In the genomic region with DNA sequence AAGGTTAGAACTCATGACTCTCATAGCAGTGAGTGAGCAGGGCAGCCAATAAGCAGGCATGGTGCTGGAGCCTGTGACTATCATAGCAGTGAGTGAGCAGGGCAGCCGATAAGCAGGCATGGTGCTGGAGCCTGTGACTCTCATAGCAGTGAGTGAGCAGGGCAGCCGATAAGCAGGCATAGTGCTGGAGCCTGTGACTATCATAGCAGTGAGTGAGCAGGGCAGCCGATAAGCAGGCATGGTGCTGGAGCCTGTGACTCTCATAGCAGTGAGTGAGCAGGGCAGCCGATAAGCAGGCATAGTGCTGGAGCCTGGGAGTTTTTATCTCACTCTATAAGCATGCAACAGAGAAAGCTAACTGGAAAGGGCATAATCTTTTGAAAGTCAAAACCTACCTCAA, we compare ENCODE assay signal across 8 mouse cellular contexts.
DNase-seq lines count a peak whose midpoint lies in the region; ATAC-seq and TF ChIP-seq lines count a peak whose summit lies in the region.
"Not testable (repeated sequence)": the region's sequence is repeated elsewhere in the genome, so short reads cannot be mapped to it uniquely, and the experiment has no call there.

No protein-coding gene starts in this region.

- intact Hi-C loops in heart, adult 2 months (cut with DNase I): not testable (repeated sequence)

- not testable (repeated sequence) for TF ChIP-seq CTCF in heart, adult 2 months (IDR thresholded peaks at IDR 0.05); heart, postnatal 0 days (IDR thresholded peaks at IDR 0.05; ENCODE audit: low read depth)

- not testable (repeated sequence) for H3K27me3 ChIP-seq in heart, adult 2 months (ENCODE audit: control insufficient read depth, insufficient read depth, low read length); heart, embryonic 12.5 days (replicated peaks); heart, embryonic 15.5 days; heart, postnatal 0 days (ENCODE audit: control insufficient read depth, insufficient read depth, low read length); liver, embryonic 11.5 days (replicated peaks; ENCODE audit: control insufficient read depth, insufficient read depth, low read length); liver, embryonic 13.5 days

- WGBS in heart, adult 2 months: 22% methylated on average over 4 of the region's 4 CpGs
- 3% methylated on average over 4 of the region's 4 CpGs for WGBS in heart, embryonic 12.5 days
- 21% methylated on average over 4 of the region's 4 CpGs for WGBS in heart, embryonic 15.5 days
- WGBS in heart, postnatal 0 days: 15% methylated on average over 4 of the region's 4 CpGs
- WGBS in liver, embryonic 11.5 days: 53% methylated on average over 4 of the region's 4 CpGs
- 49% methylated on average over 4 of the region's 4 CpGs for WGBS in liver, embryonic 13.5 days (ENCODE audit: insufficient replicate concordance)

- not testable (repeated sequence) for H3K9ac ChIP-seq in heart, adult 2 months (ENCODE audit: low read depth, low read length); heart, embryonic 12.5 days; heart, embryonic 15.5 days; heart, postnatal 0 days (replicated peaks; ENCODE audit: low read depth, low read length); liver, embryonic 11.5 days (ENCODE audit: low read depth, low read length); liver, embryonic 13.5 days

- H3K4me3 ChIP-seq in heart, adult 2 months; heart, embryonic 12.5 days; heart, embryonic 15.5 days; heart, postnatal 0 days (ENCODE audit: low read depth, low read length); liver, embryonic 11.5 days (ENCODE audit: low read depth, low read length); liver, embryonic 13.5 days (replicated peaks): not testable (repeated sequence)

- not testable (repeated sequence) for H3K36me3 ChIP-seq in heart, adult 2 months (ENCODE audit: control insufficient read depth, insufficient read depth, low read length); heart, embryonic 12.5 days; heart, embryonic 15.5 days; heart, postnatal 0 days (replicated peaks; ENCODE audit: control insufficient read depth, insufficient read depth, low read length); liver, embryonic 11.5 days (ENCODE audit: control insufficient read depth, insufficient read depth, low read length); liver, embryonic 13.5 days

- not testable (repeated sequence) for H3K4me2 ChIP-seq in heart, embryonic 12.5 days; heart, embryonic 15.5 days; heart, postnatal 0 days (ENCODE audit: low read depth, low read length); liver, embryonic 11.5 days; liver, embryonic 13.5 days

- not testable (repeated sequence) for H3K79me2 ChIP-seq in heart, adult 2 months (replicated peaks; ENCODE audit: control insufficient read depth, insufficient read depth, low read length)

- TF ChIP-seq EP300 in heart, adult 2 months (IDR thresholded peaks at IDR 0.05; ENCODE audit: insufficient read depth, low read depth, low read length); heart, postnatal 0 days (IDR thresholded peaks at IDR 0.05; ENCODE audit: low read depth): not testable (repeated sequence)

- H3K4me1 ChIP-seq in heart, adult 2 months (ENCODE audit: control insufficient read depth, insufficient read depth, low read length); heart, embryonic 12.5 days (replicated peaks); heart, embryonic 15.5 days (replicated peaks); heart, postnatal 0 days (ENCODE audit: control insufficient read depth, insufficient read depth); liver, embryonic 11.5 days (replicated peaks; ENCODE audit: control insufficient read depth, insufficient read depth, low read length); liver, embryonic 13.5 days (replicated peaks): not testable (repeated sequence)

- not testable (repeated sequence) for DNase-seq in heart, adult 2 months; heart, postnatal 0 days (ENCODE audit: low spot score); liver, embryonic 11.5 days (ENCODE audit: low spot score); liver, embryonic 13.5 days

- H3K27ac ChIP-seq in heart, adult 2 months: 0 out of 2 replicates have a peak overlapping the region, but pooled peaks have one; percentile 3
- peak overlapping the region; percentile 60 for H3K27ac ChIP-seq in heart, embryonic 12.5 days (ENCODE audit: poor library complexity, severe bottlenecking)
- H3K27ac ChIP-seq in heart, embryonic 15.5 days: peak overlapping the region; percentile 71
- peak overlapping the region; percentile 38; the same call in 1 of the 2 replicates for H3K27ac ChIP-seq in heart, postnatal 0 days (ENCODE audit: low read depth)
- H3K27ac ChIP-seq in liver, embryonic 11.5 days (ENCODE audit: low read depth, low read length); liver, embryonic 13.5 days: not testable (repeated sequence)

- not testable (repeated sequence) for TF ChIP-seq POLR2A in heart, adult 2 months (IDR thresholded peaks at IDR 0.05; ENCODE audit: insufficient read depth, low read depth, low read length)

- not testable (repeated sequence) for H3K9me3 ChIP-seq in heart, embryonic 12.5 days (replicated peaks); heart, embryonic 15.5 days (replicated peaks); heart, postnatal 0 days (replicated peaks; ENCODE audit: control insufficient read depth, low read length); liver, embryonic 11.5 days (ENCODE audit: control insufficient read depth, low read length); liver, embryonic 13.5 days (replicated peaks)

- ATAC-seq in common myeloid progenitor, adult 5-6 weeks (replicated peaks; ENCODE audit: low read depth, poor library complexity, severe bottlenecking): peak; percentile 32; the same call in 1 of the 2 replicates
- not testable (repeated sequence) for ATAC-seq in heart, embryonic 12.5 days (ENCODE audit: insufficient number of reproducible peaks, low FRiP score); heart, embryonic 15.5 days (replicated peaks; ENCODE audit: insufficient number of reproducible peaks, insufficient read depth, low FRiP score, low read depth); heart, postnatal 0 days (ENCODE audit: insufficient read depth, low read depth)
- ATAC-seq in liver, embryonic 11.5 days (replicated peaks; ENCODE audit: low FRiP score): 0 out of 2 replicates have a peak, but pooled peaks have one; percentile 41
- ATAC-seq in liver, embryonic 13.5 days (ENCODE audit: low read depth): 0 out of 2 replicates have a peak, but pooled peaks have one; percentile 31
- peak; percentile 96 for ATAC-seq in megakaryocyte-erythroid progenitor cell, adult 5-6 weeks (replicated peaks; ENCODE audit: low FRiP score, low TSS enrichment, poor library complexity, severe bottlenecking)
